Mouse (Mus musculus) lung, postnatal 0 days (tissue): Measurements from ENCODE around the gene Rpl13a.

Experiments
- CTCF ChIP-seq: IDR thresholded peaks from 2 replicates; pipeline ENCODE4 v1.5.1; 2016; ENCODE audit warnings: antibody characterized with exemption, mild to moderate bottlenecking
- EP300 ChIP-seq: IDR thresholded peaks from 2 replicates; pipeline ENCODE4 v1.6.1; 2016; ENCODE audit warnings: antibody characterized with exemption, mild to moderate bottlenecking, control low read depth

DNA sequence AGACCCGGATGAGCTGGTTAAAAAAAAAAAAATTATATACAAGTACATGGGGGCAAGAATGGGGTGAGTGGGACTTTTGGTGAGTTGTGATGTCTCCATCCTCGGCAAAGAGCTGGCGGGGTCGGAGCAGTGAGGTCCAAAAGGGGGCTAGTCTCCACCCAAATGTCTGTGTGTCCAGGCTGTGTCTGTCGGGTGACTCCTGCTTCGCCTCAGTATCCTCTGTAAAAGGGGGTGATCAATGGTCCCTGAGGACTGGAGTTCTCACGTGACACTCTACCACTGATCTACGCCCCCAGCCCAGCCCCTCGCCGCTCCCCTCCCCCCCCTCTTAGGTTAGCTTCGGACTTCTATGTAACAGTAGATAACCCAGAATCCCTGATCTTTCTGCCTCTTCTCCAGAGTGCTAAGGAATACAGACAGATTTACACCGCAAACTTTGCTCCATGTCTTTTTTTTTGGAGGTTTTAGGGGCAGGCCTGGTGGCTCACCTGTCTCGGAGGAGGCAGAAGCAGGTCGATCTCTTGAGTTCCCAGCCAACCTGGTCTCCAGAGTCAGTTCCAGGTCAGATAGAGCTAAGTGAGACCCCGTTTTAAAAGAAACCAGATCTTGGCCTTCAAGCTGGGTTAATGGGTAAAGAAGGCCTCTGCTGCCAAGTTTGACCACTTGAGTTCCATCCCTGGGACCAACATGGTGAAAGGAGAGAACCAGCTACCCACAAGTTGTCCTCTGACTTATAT is 1.4 kb upstream of the Rpl13a start:
- TF ChIP-seq EP300 (no peak), CTCF (no peak)
